Mouse (Mus musculus) forebrain, embryonic 15.5 days (tissue): ENCODE data around the gene Gdpd3. TPM values are rescaled to one million over a fixed set of nuclear protein-coding genes. Genes with fewer than 3 reads are reported as not detected.
A peak's percentile ranks its signal among the peaks of the same experiment; 100 is the strongest.

Experiments used
- ATAC-seq: fragments of 200-750 bp; cut with Nextera tagmentation; replicated peaks from 2 replicates; pipeline ENCODE4 v1.8.0; 2017; ENCODE audit warnings: mild to moderate bottlenecking, moderate TSS enrichment, moderate library complexity
- H3K27ac ChIP-seq: fragments of 300-500 bp; sonication (generic); replicated peaks from 2 replicates; pipeline ENCODE4 v1.5.1; 2015; ENCODE audit warnings: mild to moderate bottlenecking, inconsistent platforms
- H3K27me3 ChIP-seq: fragments of 300-500 bp; sonication (generic); 2 replicates; pipeline ENCODE4 v1.6.1; 2015; ENCODE audit warnings: inconsistent platforms
- H3K36me3 ChIP-seq: fragments of 300-500 bp; sonication (generic); 2 replicates; pipeline ENCODE4 v1.6.1; 2015; ENCODE audit warnings: mild to moderate bottlenecking, inconsistent platforms
- H3K4me1 ChIP-seq: fragments of 300-500 bp; sonication (generic); 2 replicates; pipeline ENCODE4 v1.6.1; 2015; ENCODE audit warnings: inconsistent platforms
- H3K4me2 ChIP-seq: fragments of 300-500 bp; sonication (generic); replicated peaks from 2 replicates; pipeline ENCODE4 v1.6.1; 2015; ENCODE audit warnings: mild to moderate bottlenecking, inconsistent platforms
- H3K4me3 ChIP-seq: fragments of 300-500 bp; sonication (generic); 2 replicates; pipeline ENCODE4 v1.5.1; 2015; ENCODE audit warnings: mild to moderate bottlenecking, inconsistent platforms
- H3K9ac ChIP-seq: fragments of 300-500 bp; sonication (generic); replicated peaks from 2 replicates; pipeline ENCODE4 v1.6.1; 2015; ENCODE audit warnings: mild to moderate bottlenecking, inconsistent platforms
- H3K9me3 ChIP-seq: fragments of 300-500 bp; sonication (generic); 2 replicates; pipeline ENCODE4 v1.6.1; 2016; ENCODE audit warnings: inconsistent platforms
- WGBS: fragments of 180-500 bp; shearing (Covaris S2); methylation state at CpG from one replicate; pipeline ENCODE4 v1.1.7; 2015; ENCODE audit warnings: mixed read lengths; 5-methylcytosine and 5-hydroxymethylcytosine counted together
- polyA plus RNA-seq: library from polyadenylated mRNA; unstranded; fragments of >200 nt; fragmentation: Nextera tagmentation; extraction: Ambion mirVana; gene quantifications from 2 replicates; pipeline ENCODE4 v1.2.1, GENCODE M21; 2015

Gene Gdpd3
- polyA plus RNA-seq, 1 experiment from 2014 or later = 1.5 TPM

DNA sequence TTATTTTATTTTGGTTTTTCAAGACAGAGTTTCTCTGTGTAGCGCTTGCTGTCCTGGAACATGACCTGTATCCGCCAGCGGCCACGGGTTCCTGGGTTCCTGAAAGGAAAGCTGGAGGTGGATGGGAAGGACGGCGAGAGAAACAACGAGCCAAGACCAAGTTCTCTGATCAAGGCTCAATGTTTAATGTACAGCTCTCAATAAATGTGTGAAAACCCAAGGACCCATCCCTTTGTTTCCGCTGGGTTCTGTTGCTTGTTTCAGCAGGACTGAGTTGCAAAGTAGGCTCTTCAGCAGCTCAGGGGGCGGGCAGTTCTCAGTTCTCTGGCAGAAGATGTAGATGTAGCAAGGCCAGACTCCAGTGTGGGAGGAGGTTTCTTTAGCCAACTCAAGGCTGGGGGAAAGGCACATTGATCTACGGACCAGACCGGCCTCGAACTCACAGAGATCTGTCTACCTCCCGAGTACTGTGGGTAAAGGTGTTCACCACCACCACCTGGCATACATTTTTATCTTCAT is 24.1 kb upstream of the Gdpd3 start:
- 0 out of 2 replicates have a peak, but pooled peaks cover 7% of the 10 kb centered on the region for H3K4me1 ChIP-seq
- no peak overlapping the region for H3K4me2 ChIP-seq
- no peaks in the 10 kb centered on the region for H3K27me3 ChIP-seq
- ATAC-seq = no peak
- no peaks in the 10 kb centered on the region for H3K36me3 ChIP-seq
- H3K4me3 ChIP-seq = no peak overlapping the region
- no peak overlapping the region for H3K9ac ChIP-seq
- H3K9me3 ChIP-seq = no peaks in the 10 kb centered on the region
- H3K27ac ChIP-seq = no peak overlapping the region
- WGBS = 92% methylated on average over 13 of the region's 13 CpGs

DNA sequence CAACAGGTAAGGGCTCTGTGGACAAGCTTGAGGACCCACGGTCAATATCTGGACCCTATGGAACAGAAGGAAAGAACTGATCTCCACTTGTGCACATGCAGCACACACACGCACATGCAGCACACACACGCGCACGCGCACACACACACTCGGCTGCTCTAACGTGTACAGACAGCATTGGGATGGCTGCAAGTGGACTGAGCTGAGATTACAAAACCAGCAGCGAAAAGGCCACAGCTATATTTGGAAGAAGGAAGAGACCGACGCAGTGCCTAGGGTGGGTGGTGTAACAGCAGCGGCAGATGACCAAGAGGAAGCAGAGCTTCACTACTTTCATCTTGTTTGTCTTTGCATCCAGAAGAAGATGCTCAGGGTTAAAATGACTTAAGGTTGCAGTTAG is 20.1 kb upstream of the Gdpd3 start:
- Histone ChIP-seq H3K36me3 (no peaks in the 10 kb centered on the region), H3K9me3 (no peaks in the 10 kb centered on the region), H3K9ac (no peak overlapping the region), H3K4me2 (no peak overlapping the region), H3K27me3 (no peaks in the 10 kb centered on the region), H3K4me1 (no peaks in the 10 kb centered on the region), H3K4me3 (no peak overlapping the region), H3K27ac (no peak overlapping the region)
- ATAC-seq = no peak
- 92% methylated on average over 12 of the region's 12 CpGs for WGBS

DNA sequence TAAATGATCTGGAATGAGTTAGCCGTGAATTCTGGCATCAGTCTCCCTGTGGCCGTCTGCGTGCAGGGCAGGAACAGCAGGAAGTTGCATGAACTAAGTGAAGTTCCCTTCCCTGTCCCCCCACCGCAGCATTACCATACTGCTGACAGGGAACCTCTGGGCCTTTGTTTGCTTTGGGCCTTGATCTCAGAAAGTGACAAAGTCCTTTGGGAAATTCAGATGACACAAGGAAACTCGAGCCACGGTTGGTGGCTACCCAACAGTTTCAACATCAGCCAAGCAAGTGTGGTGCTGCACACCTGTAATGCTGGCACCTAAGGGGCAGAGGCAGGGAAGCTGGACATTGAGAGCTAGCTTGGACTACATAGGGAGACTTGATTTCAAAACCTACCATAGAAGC is 19.3 kb upstream of the Gdpd3 start:
- Histone ChIP-seq H3K36me3 (no peaks in the 10 kb centered on the region), H3K27me3 (no peaks in the 10 kb centered on the region), H3K27ac (no peak overlapping the region), H3K4me2 (no peak overlapping the region), H3K4me3 (no peak overlapping the region), H3K9ac (no peak overlapping the region), H3K4me1 (no peaks in the 10 kb centered on the region), H3K9me3 (no peaks in the 10 kb centered on the region)
- WGBS = 50% methylated on average over 6 of the region's 6 CpGs
- no peak for ATAC-seq

DNA sequence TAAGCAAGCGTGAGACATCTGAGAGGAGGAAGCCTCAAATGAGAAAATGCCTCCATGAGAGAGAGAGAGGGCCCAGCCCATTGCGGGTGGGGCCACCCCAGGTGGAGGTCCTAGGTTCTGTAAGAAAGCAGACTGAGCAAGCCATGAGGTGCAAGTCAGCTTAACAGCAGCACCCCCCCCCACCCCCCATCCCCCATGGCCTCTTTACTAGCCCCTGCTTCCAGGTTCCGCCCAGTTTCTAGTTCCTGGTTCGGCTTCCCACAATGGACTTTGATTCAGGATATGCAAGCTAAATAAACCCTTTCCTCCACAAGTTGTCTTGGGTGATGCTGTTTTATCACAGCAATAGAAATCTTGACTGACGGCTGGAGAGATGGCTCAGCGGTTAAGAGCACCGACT is 17.3 kb upstream of the Gdpd3 start:
- Histone ChIP-seq H3K36me3 (no peaks in the 10 kb centered on the region), H3K27me3 (no peaks in the 10 kb centered on the region), H3K4me3 (no peak overlapping the region), H3K9ac (no peak overlapping the region), H3K27ac (no peak overlapping the region), H3K4me1 (no peaks in the 10 kb centered on the region), H3K4me2 (no peak overlapping the region), H3K9me3 (no peaks in the 10 kb centered on the region)
- no peak for ATAC-seq
- 82% methylated on average over 7 of the region's 7 CpGs for WGBS

DNA sequence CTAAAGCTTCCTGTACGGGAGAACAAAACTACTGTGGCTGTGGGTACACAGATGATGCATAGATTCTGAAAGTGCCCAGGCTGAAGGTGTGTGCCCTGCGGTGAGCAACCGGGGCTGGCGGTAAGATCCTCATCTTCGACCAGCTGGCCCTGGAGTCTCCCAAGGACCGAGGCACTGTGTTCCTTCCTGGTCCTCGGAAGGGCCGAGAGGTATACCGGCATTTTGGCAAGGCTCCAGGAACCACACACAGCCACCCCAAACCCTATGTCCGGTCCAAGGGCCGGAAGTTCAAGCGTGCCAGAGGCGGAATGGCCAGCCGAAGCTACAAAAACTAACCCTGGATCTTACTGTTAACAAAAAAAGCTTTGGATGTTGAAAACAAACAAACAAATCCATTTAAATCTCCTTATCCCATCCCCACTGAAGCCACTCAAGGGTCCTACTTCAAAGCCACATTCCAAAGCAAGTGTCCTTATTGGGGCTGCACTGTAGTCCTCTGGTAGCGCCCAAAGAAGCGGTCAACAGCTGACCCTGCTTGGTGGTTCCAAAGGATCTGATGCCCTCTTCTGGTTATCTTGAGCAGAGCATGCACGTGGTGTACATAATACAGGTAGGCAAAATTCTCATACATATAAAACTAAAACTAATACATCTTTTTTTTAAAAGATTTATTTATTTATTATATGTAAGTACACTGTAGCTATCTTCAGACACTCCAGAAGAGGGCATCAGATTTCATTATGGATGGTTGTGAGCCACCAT is 16.4 kb upstream of the Gdpd3 start:
- H3K36me3 ChIP-seq = no peaks in the 10 kb centered on the region
- no peak overlapping the region for H3K9ac ChIP-seq
- no peak for ATAC-seq
- WGBS = 95% methylated on average over 17 of the region's 17 CpGs
- no peak overlapping the region for H3K4me3 ChIP-seq
- H3K4me1 ChIP-seq = peaks cover 5% of the 10 kb centered on the region; the same call in 1 of the 2 replicates
- no peak overlapping the region for H3K4me2 ChIP-seq
- H3K9me3 ChIP-seq = no peaks in the 10 kb centered on the region
- no peak overlapping the region for H3K27ac ChIP-seq
- H3K27me3 ChIP-seq = no peaks in the 10 kb centered on the region

DNA sequence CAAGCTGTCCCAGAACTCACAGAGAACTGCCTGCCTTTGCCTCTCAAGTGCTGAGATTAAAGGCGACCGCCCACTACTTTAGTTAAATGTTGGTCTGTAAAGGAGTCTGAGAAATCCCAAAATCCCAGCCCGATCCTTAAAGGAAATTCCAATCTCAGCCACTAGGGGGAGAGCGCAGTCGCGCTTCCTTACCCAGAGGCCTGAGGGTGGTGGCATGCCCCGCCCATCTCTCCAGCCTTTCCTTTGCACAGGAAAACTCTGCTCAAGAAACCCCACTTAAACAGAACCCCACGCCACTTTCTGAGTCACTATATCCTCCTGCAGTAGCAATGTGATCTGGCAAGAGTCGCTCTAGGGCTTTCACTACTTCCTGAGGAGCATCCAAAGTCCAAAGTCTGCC is 11.3 kb upstream of the Gdpd3 start:
- Histone ChIP-seq H3K4me3 (no peak overlapping the region), H3K27ac (no peak overlapping the region), H3K9ac (no peak overlapping the region), H3K4me2 (peak overlapping the region; percentile 14), H3K36me3 (no peaks in the 10 kb centered on the region), H3K27me3 (no peaks in the 10 kb centered on the region), H3K4me1 (peaks cover 9% of the 10 kb centered on the region), H3K9me3 (no peaks in the 10 kb centered on the region)
- ATAC-seq = peak; percentile 59; the same call in 1 of the 2 replicates
- WGBS = 0% methylated on average over 9 of the region's 9 CpGs

DNA sequence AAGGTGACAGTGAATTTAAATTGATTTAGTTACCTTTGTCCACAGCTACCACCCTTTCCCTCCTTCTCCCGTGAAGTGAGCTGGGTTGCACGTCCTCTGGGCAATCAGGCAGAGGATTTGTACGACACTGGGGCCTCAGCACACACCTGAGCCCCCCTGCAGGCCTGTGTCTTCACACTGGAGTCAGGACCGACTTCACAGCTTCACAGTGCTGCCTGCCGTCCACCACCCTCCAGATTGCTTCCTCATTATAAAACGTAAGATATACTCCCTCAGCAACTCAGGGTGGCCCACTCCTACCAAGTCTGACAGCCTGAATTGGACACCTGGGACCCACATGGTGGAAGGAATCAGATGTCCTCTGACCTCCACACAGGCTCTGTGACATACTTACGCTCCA is 7.6 kb upstream of the Gdpd3 start:
- 0 out of 2 replicates have a peak, but pooled peaks have one; percentile 1 for ATAC-seq
- peaks cover 46% of the 10 kb centered on the region for H3K4me1 ChIP-seq
- WGBS = 62% methylated on average over 7 of the region's 7 CpGs

DNA sequence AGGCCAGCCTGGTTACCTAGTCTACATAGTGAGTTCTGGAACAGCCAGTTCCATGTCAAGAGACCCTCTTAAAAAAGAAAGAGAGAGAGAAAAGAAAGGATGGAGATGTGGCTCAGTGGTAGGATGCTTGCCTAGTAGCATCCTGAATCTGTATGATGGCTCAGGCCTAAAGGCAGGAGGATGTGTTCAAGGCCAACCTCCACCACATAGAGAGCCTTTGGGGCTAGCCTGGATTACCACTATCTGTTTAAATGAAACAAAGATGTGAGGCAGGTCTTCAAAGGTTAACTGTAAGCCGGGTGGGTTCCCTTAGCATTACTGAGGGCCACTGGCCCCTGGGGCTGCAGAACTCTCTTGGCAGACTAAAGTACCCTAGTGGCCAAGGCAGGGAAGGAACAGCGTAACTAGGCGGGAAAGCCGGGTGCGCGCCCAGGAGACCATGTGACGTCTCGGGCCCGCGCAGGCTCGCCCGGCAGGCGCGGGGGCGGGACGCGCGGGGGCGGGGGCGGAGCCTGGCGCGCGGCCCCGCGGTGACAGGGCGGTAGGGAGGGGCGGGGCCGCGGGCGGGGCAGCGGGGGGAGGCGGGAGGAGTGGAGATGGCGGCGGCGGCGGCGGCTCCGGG is 7.0 kb upstream of the Gdpd3 start, which contains the start of gene Mapk3:
Gene Mapk3, plus strand, starts transcription at position 552 of the 622 bp plus-strand sequence.
- Histone ChIP-seq H3K27me3 (no peaks in the 10 kb centered on the region), H3K9me3 (no peaks in the 10 kb centered on the region), H3K4me1 (peaks cover 47% of the 10 kb centered on the region), H3K4me2 (peak within 1 kb of the TSS; percentile 79), H3K9ac (peak within 1 kb of the TSS; percentile 88), H3K4me3 (peak within 1 kb of the TSS; percentile 91), H3K27ac (peak within 1 kb of the TSS; percentile 89), H3K36me3 (peaks cover 13% of the 10 kb centered on the region)
- 4% methylated on average over 33 of the region's 38 CpGs for WGBS
- peak; percentile 66 for ATAC-seq

More for the DNA sequence above, 7.6 kb upstream of the Gdpd3 start:
- Histone ChIP-seq H3K36me3 (peaks cover 7% of the 10 kb centered on the region; the same call in 1 of the 2 replicates), H3K27me3 (no peaks in the 10 kb centered on the region), H3K27ac (no peak overlapping the region), H3K9me3 (no peaks in the 10 kb centered on the region), H3K9ac (no peak overlapping the region), H3K4me3 (no peak overlapping the region), H3K4me2 (no peak overlapping the region)

DNA sequence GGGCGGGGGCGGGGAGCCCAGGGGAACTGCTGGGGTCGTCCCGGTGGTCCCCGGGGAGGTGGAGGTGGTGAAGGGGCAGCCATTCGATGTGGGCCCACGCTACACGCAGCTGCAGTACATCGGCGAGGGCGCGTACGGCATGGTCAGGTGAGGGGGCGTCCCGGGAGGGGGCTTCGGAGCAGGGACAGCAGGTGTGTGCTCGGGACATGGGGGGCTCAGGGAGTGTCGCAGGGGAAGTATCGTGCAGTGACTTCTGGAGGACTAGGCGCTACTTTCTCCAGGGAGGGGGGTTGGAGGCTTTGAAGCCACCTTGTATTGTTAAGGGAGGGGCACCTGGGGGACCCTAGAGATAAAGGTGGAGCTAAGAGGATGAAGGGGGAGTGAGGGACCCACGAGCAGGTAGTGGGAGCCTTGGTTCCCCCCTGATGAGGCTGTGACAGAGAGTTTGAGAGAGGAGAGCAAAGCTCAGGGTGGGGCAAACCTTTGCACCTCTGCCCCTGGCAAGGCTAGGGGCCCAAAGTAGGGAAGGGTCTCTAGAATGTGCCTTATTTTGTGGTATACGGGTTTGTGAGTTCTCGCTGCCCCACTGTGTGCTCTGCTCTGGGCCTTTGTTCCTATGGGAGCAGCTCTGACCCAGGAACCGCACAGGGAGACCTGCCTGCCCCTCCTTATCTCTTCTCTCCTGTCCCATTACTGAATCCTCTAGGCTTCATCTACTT is 6.3 kb upstream of the Gdpd3 start:
- Histone ChIP-seq H3K27ac (peak overlapping the region; percentile 89), H3K36me3 (peaks cover 20% of the 10 kb centered on the region), H3K4me2 (peak overlapping the region; percentile 79), H3K4me1 (peaks cover 42% of the 10 kb centered on the region), H3K9ac (peak overlapping the region; percentile 88), H3K9me3 (no peaks in the 10 kb centered on the region), H3K27me3 (no peaks in the 10 kb centered on the region), H3K4me3 (peak overlapping the region; percentile 91)
- ATAC-seq = peak; percentile 50
- WGBS = under 1% methylated on average over 21 of the region's 24 CpGs

DNA sequence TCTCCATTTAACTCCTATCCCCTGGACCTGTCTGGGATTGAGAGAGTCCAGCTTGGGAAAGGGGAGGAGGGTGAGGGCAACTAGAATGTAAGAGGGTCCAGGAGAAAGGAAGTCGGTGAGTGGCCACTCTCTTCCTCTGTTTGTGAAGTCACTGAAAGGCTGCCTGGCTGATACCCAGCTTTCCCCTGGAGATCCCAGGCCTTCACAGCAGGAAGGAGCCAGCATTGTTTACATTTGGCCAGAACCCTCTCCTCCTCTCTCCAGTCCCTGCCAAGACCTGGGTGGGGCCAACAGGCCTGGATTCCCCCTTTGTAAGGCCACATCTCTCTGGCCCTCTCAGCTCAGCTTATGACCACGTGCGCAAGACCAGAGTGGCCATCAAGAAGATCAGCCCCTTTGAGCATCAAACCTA is 5.7 kb upstream of the Gdpd3 start:
- peak overlapping the region; percentile 89 for H3K27ac ChIP-seq
- peak overlapping the region; percentile 88 for H3K9ac ChIP-seq
- ATAC-seq = peak; percentile 14; the same call in 1 of the 2 replicates
- H3K27me3 ChIP-seq = no peaks in the 10 kb centered on the region
- peak overlapping the region; percentile 79 for H3K4me2 ChIP-seq
- H3K9me3 ChIP-seq = no peaks in the 10 kb centered on the region
- peaks cover 39% of the 10 kb centered on the region for H3K4me1 ChIP-seq
- H3K36me3 ChIP-seq = peaks cover 26% of the 10 kb centered on the region
- WGBS = 21% methylated on average over 3 of the region's 3 CpGs
- peak overlapping the region; percentile 91 for H3K4me3 ChIP-seq

DNA sequence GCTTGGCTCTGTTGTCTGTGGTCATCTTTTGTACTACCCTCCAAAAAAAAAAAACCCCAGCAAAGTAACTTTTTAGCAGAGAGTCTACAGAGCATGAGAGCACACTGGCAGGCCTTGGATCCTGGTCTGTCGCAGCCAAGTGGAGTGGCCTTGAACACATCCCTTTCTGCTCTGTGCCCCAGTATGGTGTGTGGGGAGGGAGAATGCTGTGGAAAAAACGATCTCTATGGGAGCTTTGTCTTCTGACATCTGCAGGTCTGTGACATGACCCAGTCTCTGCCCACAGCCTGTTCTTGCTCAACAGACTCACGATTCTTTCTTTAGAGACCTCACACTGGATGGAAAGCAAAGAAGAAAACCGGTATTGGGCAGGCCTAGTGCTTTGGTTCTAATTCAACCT is 5.2 kb upstream of the Gdpd3 start:
- peak overlapping the region; percentile 90 for H3K27ac ChIP-seq
- no peaks in the 10 kb centered on the region for H3K9me3 ChIP-seq
- 74% methylated on average over 4 of the region's 4 CpGs for WGBS
- H3K4me1 ChIP-seq = peaks cover 39% of the 10 kb centered on the region
- peaks cover 31% of the 10 kb centered on the region for H3K36me3 ChIP-seq
- H3K4me3 ChIP-seq = peak overlapping the region; percentile 91
- no peak for ATAC-seq
- H3K9ac ChIP-seq = peak overlapping the region; percentile 88; the same call in 1 of the 2 replicates
- H3K4me2 ChIP-seq = peak overlapping the region; percentile 79
- H3K27me3 ChIP-seq = no peaks in the 10 kb centered on the region
